Comparison of ENCODE assay signal across 9 mouse cellular contexts in the genomic region with DNA sequence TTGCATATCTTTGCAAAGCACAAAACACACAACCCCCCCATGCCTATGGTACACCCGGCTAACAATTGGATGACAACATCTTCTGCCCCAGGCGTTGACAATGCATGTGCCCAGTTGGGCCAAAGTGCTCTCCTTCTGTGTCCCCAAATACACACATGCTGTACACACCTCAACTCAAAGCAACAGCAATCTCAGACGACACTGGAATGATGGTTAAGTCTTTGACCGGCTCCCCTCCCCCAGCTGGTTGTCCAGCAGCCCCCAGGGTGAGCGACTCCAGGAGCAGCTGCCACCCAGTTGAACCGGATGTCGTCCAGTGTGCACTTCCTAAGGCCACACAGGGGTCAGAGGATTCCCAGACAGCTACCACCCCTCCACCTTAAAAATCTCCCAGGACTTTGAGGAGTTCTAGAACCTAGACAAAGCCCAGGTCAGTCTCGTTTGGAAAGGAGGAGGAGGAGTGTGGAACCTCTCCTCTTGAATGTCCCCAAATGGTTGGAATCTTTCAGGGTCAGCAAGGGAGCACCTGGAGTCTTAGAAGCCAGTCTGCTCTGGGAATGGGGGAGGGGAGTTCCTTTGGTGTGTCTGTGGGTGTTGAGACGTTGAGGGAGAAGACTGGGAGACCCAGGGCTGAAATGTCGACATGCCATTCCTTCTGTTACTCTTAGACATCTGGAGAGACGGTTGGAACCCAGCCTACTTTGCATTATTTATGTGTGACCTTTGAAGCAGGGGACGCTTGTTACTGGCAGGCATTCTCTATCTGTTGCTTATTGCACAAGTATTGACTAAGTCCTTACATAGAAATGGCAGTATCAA. TPM values are rescaled to one million over a fixed set of nuclear protein-coding genes. Genes with fewer than 3 reads are reported as not detected.
A peak's percentile ranks its signal among the peaks of the same experiment; 100 is the strongest.
DNase-seq lines count a peak whose midpoint lies in the region; ATAC-seq and TF ChIP-seq lines count a peak whose summit lies in the region.
"Had no signal": no experiment of that assay in that cellular context is flagged by ENCODE, and none has a peak within 500 bp of the region (broad histone marks: within the 10 kb centered on the region; RNA-seq: fewer than 3 reads in every experiment).

No protein-coding gene starts in this region.

- no peak; the same call in 1 of the 2 replicates for ATAC-seq in megakaryocyte, adult 5-6 weeks (ENCODE audit: poor library complexity, severe bottlenecking)
- peak; percentile 2; the same call in 1 of the 2 replicates for ATAC-seq in heart, embryonic 15.5 days (replicated peaks; ENCODE audit: insufficient number of reproducible peaks, insufficient read depth, low FRiP score, low read depth)
- no peak for ATAC-seq in limb, embryonic 14.5 days (ENCODE audit: low FRiP score, low read depth)
- ATAC-seq in stomach, embryonic 15.5 days (ENCODE audit: insufficient read depth, low FRiP score, low read depth) = no peak

- H3K4me1 ChIP-seq in megakaryocyte, embryonic 14.5 days = peaks cover 73% of the 10 kb centered on the region
- H3K4me1 ChIP-seq in heart, embryonic 15.5 days (replicated peaks) = peaks cover 61% of the 10 kb centered on the region
- peaks cover 34% of the 10 kb centered on the region for H3K4me1 ChIP-seq in limb, embryonic 14.5 days (ENCODE audit: control insufficient read depth, insufficient read depth, low read length)
- peaks cover 37% of the 10 kb centered on the region for H3K4me1 ChIP-seq in stomach, embryonic 15.5 days

- H3K36me3 ChIP-seq in megakaryocyte, embryonic 14.5 days (replicated peaks; ENCODE audit: low read length) = peaks cover 10% of the 10 kb centered on the region
- no peaks in the 10 kb centered on the region for H3K36me3 ChIP-seq in heart, embryonic 15.5 days
- H3K36me3 ChIP-seq in limb, embryonic 14.5 days (ENCODE audit: control insufficient read depth, insufficient read depth, low read length) = no peaks in the 10 kb centered on the region
- H3K36me3 ChIP-seq in stomach, embryonic 15.5 days = no peaks in the 10 kb centered on the region

- no peak for TF ChIP-seq POLR2A in limb, embryonic 14.5 days (IDR thresholded peaks at IDR 0.05; ENCODE audit: borderline replicate concordance, extremely low read depth, insufficient read depth, insufficient read length)

- peak overlapping the region; percentile 16; the same call in 1 of the 2 replicates for H3K4me2 ChIP-seq in heart, embryonic 15.5 days
- H3K4me2 ChIP-seq in limb, embryonic 14.5 days (replicated peaks; ENCODE audit: low read depth, low read length, severe bottlenecking) = no peak overlapping the region
- no peak overlapping the region for H3K4me2 ChIP-seq in stomach, embryonic 15.5 days

- no peaks in the 10 kb centered on the region for H3K27me3 ChIP-seq in megakaryocyte, embryonic 14.5 days (replicated peaks)
- no peaks in the 10 kb centered on the region for H3K27me3 ChIP-seq in heart, embryonic 15.5 days
- no peaks in the 10 kb centered on the region for H3K27me3 ChIP-seq in limb, embryonic 14.5 days (ENCODE audit: control insufficient read depth, insufficient read depth, low read length)
- H3K27me3 ChIP-seq in stomach, embryonic 15.5 days (replicated peaks) = no peaks in the 10 kb centered on the region

- H3K27ac ChIP-seq in heart, embryonic 15.5 days = peak overlapping the region; percentile 93
- peak overlapping the region; percentile 94 for H3K27ac ChIP-seq in limb, embryonic 14.5 days (replicated peaks; ENCODE audit: low read depth, low read length)
- peak overlapping the region; percentile 93 for H3K27ac ChIP-seq in stomach, embryonic 15.5 days

- DNase-seq in cerebellum, adult 11-12 months = peak; percentile 51
- no peak for DNase-seq in cerebellum, postnatal 36 days
- no peak for DNase-seq in limb, embryonic 14.5 days (ENCODE audit: low spot score)
- DNase-seq in natural killer cell, adult 2 months (ENCODE audit: low spot score in 2 of 2) = no peak

- H3K9ac ChIP-seq in heart, embryonic 15.5 days = no peak overlapping the region
- H3K9ac ChIP-seq in limb, embryonic 14.5 days (ENCODE audit: low read depth, low read length, severe bottlenecking) = no peak overlapping the region
- no peak overlapping the region for H3K9ac ChIP-seq in stomach, embryonic 15.5 days

- WGBS in heart, embryonic 15.5 days = 24% methylated on average over 12 of the region's 12 CpGs
- WGBS in limb, embryonic 14.5 days = 20% methylated on average over 12 of the region's 12 CpGs
- 24% methylated on average over 12 of the region's 12 CpGs for WGBS in stomach, embryonic 15.5 days

- peak overlapping the region; percentile 84 for H3K4me3 ChIP-seq in megakaryocyte, embryonic 14.5 days (replicated peaks)
- H3K4me3 ChIP-seq in heart, embryonic 15.5 days = no peak overlapping the region
- H3K4me3 ChIP-seq in limb, embryonic 14.5 days (replicated peaks; ENCODE audit: low read length) = no peak overlapping the region
- no peak overlapping the region for H3K4me3 ChIP-seq in stomach, embryonic 15.5 days (replicated peaks)

- no peaks in the 10 kb centered on the region for H3K9me3 ChIP-seq in megakaryocyte, embryonic 14.5 days
- H3K9me3 ChIP-seq in heart, embryonic 15.5 days (replicated peaks) = no peaks in the 10 kb centered on the region
- no peaks in the 10 kb centered on the region for H3K9me3 ChIP-seq in limb, embryonic 14.5 days (ENCODE audit: control insufficient read depth, low read length)
- no peaks in the 10 kb centered on the region for H3K9me3 ChIP-seq in stomach, embryonic 15.5 days

RNA-seq across cellular contexts. Expression of a gene that starts 36.8 kb away (rescaled TPM):
- polyA plus RNA-seq in megakaryocyte, embryonic 14.5 days (2012; ENCODE audit: insufficient read depth, low replicate concordance) = 4.6 and 12.1 TPM in 2 replicates
- total RNA-seq in megakaryocyte, adult 5-6 weeks (2015) = 101 and 129 TPM in 2 replicates
- total RNA-seq in megakaryocyte, adult 5-6 weeks (2017) = 80.1 and 84.8 TPM in 2 replicates
- polyA plus RNA-seq in heart, embryonic 15.5 days (2015; fragmentation: Nextera tagmentation; extraction: Ambion mirVana) = 30.3 and 32.6 TPM in 2 replicates
- 35.7 and 46.3 TPM in 2 replicates for polyA plus RNA-seq in limb, embryonic 14.5 days (2012; rRNA removed)
- 38.4 and 41.8 TPM in 2 replicates for polyA plus RNA-seq in limb, embryonic 14.5 days (2014; fragmentation: Nextera tagmentation; extraction: Ambion mirVana)
- polyA plus RNA-seq in stomach, embryonic 15.5 days (2015; fragmentation: Nextera tagmentation; extraction: Ambion mirVana) = 34.6 and 38.1 TPM in 2 replicates

RNA-seq across cellular contexts. Expression of a gene that starts 53.8 kb away (rescaled TPM):
- polyA plus RNA-seq in megakaryocyte, embryonic 14.5 days (2012; ENCODE audit: insufficient read depth, low replicate concordance) = not detected in 2 replicates
- not detected in 2 replicates for total RNA-seq in megakaryocyte, adult 5-6 weeks (2015)
- not detected in 2 replicates for total RNA-seq in megakaryocyte, adult 5-6 weeks (2017)
- polyA plus RNA-seq in heart, embryonic 15.5 days (2015; fragmentation: Nextera tagmentation; extraction: Ambion mirVana) = not detected in 2 replicates
- polyA plus RNA-seq in limb, embryonic 14.5 days (2012; rRNA removed) = 0.08 TPM in 1 of 2 replicates, not detected in the other
- polyA plus RNA-seq in limb, embryonic 14.5 days (2014; fragmentation: Nextera tagmentation; extraction: Ambion mirVana) = not detected in 2 replicates
- polyA plus RNA-seq in stomach, embryonic 15.5 days (2015; fragmentation: Nextera tagmentation; extraction: Ambion mirVana) = 0.12 TPM in 1 of 2 replicates, not detected in the other
- polyA plus RNA-seq: gonadal fat pad, adult 2 months had no signal
